Mouse (Mus musculus) lung, postnatal 10 days (tissue): Measurements from ENCODE around the gene Elmo3.

Experiments
- DNase-seq: peaks from one replicate; pipeline ENCODE4 v3.0.0; 2021

The Elmo3 gene

DNA sequence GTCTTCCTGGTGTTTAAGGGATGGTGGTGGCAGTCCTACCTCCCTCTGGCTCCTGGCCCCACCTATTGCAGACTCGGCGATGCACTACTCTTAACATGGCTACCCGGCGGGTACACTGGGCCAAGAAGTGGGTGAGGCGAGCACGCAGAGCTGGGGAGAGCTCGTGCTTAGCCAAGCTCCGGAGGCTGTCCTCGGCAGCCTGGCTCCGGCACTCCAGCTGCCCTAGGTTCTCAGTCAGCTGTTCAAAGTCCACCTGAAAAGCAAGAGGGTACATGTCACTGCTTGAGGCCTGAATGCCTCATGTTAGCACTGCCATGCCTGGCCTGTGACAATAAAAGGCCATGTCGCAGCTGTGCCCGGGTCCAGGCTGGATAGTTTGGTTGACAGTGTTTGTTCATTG lies 24.9 kb downstream of the Elmo3 start:
- DNase-seq = no peak

DNA sequence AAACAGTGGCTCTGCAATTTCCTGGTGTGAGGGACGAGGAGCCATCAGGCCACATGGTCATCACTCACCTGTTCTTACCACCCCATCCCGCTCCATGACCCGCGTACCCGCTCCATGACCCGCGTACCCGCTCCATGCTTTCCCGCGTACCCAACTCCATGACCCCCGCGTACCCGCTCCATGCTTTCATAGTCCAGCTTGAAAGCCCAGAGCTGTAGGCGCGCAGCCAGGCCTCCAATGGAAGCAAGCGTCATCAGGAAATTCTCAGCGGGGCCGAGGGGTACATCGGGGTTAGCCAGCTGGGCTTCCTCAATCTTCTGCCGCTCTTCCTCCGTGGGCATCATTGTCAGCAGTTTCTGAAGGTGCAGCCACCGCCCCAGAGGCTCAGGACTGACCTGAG lies 26.1 kb downstream of the Elmo3 start:
- DNase-seq = no peak

DNA sequence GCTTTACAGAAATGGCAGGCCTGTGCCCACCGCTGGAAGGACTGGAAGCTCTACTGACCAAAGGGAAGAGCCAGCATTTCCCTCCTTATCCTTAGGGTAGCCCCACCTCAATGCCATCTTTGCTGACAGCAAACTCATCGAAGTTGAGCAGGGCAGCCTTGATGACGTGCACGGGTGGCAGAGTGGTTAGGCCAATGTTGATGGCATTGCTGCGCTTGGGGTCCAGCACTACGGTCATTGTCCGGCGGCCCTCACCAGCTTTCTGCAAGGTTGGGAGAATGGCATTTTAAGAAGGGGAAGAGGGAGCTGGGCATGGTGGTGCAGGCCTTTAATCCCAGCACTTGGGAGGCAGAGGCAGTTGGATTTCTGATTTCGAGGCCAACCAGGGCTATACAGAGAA lies 26.5 kb downstream of the Elmo3 start:
- no peak for DNase-seq

DNA sequence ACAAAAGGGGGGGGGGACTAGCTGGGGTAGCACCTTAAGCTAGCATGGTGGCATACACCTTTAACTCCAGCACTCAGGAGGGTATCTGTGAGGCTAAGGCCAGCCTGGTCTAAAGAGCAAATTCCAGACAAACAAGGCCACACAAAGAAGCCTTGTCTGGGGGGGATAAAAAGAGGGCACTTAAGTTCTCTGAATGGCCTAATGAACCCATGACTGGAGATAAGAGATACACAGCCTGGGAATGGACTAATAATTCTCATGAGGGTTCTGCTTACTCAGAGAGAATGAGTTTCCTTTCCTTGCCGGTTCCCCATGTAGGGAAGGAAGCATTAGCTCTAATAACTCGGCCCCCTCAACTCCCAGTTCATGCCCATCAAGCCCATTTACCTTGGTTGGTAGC lies 27.1 kb downstream of the Elmo3 start:
- no peak for DNase-seq

DNA sequence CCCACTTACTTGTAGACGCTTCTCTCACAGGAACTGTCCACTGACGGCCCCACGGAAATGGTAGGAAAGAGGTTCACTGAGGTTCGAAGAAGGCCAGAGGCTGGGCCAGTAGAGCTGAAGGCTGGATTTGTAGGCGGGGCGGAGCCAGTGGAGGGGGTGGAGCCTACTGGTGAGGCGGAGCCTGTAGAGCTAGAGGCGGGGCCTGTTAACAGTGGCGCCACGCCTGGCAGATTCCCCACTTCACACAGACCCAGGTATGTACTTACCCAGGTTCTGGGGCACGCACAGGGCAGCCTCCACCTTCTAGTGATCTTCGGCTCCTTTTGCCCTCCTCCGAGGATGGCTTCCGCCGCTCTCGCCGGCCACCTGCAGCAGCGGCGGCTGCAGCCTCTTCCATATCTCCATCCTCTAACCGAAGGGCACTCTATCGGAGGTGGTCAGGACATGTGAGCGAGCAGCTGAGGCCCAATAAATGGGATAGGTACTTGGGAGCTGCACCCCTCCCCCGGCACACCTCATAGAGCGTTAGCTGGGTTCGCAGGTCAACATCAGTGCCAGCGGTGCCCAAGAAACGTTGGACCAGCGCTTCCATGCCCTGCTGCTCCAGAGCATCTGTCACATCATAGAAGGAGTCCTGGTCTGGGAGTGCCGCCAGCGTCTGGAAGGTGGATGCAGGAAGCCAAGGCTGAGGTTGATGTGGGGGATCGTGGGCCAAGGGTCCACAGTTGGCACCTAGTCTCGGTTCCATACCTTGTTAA lies 31.2 kb downstream of the Elmo3 start:
- peak; percentile 58 for DNase-seq

DNA sequence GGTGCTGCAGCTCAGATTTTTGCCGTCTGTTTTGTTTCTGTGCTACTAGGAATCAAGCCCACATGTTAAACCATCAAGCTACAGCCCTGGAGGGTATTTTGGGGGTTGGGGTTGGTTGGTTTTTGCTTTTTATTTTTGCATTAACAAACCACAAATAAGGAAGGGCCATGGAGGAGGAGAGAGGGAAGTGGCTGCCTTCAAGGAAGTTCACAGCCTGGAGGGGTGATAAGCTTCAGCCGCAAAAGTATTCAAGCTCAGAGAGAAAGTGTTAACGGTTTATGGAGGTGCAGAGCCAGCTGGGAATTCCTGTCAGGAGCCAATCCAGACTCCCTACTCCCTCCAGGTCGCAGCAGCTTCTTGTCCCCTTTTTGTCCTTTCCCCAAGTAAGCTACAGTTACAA lies 33.6 kb downstream of the Elmo3 start:
- DNase-seq = no peak

DNA sequence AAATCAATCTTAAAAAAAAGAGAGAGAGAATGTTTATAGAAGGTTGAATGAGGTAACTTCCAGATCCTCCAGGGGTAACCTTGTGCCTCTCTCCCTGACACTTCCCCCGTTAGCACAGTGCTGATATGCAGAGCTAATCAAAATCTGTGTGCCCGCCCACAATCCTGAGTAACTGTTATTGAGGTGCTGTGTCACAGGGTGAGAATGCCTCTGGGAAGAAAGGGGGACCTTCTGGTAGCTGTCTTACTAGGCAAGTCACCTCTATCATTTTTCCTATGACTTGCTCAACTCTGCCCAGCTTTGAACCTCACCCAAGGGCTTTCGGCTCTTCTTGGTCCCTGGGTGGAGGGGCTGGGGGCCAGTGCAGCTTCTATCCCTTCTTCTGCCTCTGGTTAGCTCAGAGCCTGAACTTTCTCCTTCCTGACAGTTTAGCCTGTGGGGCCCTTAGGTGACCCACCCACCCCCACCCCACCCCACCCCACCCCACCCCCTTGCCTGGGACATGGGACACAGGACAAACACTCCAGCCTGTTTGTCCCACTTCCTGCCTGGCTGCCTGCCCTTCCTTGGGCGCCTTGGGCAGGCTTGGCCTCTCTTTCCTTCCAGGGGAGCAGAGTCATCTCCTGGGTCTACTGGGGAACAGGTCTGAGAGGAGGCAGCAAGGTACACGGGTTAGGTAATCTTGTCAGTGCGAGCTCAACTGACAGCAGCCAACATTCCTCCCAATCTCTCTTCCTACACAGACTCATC lies 34.7 kb downstream of the Elmo3 start:
- peak; percentile 89 for DNase-seq

DNA sequence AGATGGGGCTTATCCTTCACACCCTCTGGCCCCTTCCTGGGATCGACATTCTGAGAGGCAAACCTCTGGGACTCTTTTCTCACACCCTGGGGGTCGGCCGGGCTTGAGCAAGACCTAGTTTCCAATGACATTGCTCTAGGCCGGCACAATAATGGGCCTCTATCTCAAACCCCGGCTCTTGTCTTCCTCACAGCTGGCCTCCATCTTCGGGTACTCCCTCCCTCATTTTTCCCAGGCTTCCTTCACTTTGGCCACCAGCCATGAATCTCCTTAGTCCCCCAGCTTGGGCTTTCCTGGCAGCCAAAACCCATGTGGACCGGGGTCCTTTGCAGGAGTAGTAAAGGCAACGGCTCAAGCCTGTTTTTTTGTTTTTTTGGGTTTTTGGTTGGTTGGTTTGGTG lies 36.0 kb downstream of the Elmo3 start:
- peak; percentile 88 for DNase-seq

DNA sequence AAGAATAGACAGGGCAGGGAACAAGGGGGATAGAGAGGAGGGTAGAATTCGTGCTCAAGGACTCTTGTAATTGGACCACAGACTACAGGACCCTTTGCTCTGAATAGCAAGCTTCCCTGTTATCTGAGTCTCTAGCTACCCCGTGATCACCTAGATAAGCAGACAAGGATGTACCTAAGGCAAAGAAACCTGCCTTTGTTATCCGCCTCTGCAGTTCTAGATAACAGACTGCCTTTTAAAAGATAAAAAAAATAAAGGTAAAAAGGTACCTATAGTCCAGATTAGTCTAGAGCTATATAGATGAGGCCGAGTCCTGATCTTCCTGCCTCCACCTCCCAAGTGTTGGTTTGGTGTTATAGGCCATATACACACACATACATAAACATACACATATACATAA lies 37.4 kb downstream of the Elmo3 start:
- DNase-seq = no peak

DNA sequence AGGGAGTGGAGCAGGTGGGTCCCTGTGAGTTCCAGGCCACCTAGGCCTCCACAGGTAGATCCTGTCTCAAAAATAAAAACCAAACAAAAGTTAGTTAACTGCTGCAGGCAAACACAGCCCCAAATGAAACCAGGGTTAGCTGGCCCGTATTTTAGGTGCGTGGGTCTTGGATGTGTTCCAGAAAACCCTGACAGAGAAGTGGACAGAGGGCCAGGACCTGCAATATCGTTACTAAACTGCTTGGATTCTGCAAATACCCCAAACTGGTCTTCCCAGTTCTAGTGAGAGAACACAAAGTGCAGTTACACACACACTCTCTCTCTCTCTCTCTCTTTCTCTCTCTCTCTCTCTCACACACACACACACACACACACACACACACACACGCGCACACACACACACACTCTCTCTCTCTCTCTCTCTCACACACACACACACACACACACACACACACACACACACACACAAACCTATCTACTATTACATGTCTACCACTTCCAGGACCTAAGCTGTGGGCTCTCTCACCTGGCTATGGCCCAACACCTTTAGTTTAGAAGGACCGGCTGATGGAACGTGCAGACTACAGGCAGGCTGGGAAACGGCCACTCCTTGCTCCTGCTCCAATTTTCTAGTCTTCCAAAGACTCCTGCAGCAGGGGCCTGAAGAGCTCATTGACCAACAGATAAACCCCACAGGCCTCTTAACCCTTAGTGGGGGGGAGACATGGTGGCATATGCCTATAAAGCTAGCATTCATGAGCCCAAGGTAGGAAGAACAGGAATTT lies 38.6 kb downstream of the Elmo3 start:
- no peak for DNase-seq

DNA sequence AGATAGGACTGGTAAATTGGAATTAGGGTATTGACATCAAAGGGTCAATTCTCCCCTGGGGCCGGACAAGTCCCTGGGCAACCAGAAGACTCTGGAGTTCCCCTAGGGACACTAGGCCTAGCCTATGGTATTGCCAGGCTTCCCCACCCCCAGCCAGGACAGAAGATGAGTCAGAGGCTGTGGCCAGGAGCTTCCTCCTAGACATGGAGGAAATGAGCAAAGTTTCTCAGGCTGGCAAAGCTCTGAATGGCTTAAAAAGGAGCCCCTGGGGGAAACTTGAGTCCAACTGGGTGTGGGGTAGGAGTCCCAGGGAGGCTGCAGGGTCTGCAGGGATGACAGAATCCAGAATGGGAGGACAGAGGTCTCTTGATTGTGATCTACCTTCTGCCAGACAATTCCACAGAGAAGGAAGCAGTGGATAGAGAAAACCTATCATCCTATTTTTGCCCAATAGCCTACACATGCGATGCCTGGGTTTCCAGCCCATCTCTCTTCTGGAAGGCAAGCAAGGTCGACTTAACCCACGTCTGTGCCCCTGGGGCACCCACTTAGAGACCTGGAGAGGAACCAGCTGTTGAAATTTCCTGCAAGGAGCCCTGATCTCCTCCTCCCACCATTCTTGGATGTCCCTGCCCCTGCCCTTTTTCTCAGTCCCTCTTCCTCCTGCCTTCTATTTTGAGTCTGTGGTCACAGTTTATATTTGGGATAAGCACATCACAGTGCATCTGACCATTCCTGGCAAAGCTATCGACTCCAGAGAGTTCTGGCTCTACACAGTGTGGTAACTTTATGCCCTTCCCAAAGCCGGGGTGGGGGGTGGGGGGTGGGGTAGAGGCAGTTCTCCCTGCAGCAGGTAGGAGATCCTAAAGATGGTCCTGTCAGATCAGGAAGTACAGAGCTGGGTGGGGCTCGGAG lies 39.9 kb downstream of the Elmo3 start:
- DNase-seq = peak; percentile 76

DNA sequence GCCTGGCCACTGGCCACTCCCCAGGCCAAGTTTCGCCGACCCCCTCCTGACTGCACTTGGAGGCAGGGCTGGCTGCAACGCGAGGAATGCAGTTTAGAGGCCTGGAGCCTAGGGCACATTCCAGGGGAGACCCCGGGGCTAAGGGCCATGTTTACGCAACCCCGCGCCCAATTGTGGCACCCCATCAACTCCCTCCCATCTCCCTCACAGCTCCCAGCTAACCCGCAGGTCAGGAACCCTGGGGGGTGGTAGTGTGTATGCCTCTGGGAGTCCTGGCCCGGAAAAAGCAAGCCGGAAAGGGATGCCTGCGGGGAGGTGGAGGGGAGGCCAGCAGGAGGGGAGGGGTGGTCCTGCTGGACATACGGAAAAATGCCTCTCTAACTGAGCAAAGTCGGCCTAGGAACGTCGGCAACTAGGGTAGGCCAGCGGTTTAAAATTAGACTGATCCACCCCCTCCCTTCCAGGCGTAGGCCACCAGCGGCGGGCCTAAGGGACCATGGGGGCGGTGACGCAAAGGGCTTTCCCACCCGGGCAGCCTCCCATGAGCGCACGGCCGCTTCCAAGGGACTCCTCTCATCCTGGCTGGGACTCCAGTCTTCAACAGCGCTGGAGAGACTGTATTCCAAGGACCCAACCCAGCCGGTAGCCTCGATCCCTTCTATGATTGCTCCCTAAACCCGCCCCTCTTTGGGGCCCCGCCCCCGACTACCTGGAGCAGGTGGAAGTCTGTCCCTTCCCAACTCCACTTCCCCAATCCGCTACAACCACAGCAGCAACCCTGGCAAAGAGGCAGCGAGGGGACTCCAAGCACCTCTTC lies 41.4 kb downstream of the Elmo3 start:
- peak; percentile 90 for DNase-seq

DNA sequence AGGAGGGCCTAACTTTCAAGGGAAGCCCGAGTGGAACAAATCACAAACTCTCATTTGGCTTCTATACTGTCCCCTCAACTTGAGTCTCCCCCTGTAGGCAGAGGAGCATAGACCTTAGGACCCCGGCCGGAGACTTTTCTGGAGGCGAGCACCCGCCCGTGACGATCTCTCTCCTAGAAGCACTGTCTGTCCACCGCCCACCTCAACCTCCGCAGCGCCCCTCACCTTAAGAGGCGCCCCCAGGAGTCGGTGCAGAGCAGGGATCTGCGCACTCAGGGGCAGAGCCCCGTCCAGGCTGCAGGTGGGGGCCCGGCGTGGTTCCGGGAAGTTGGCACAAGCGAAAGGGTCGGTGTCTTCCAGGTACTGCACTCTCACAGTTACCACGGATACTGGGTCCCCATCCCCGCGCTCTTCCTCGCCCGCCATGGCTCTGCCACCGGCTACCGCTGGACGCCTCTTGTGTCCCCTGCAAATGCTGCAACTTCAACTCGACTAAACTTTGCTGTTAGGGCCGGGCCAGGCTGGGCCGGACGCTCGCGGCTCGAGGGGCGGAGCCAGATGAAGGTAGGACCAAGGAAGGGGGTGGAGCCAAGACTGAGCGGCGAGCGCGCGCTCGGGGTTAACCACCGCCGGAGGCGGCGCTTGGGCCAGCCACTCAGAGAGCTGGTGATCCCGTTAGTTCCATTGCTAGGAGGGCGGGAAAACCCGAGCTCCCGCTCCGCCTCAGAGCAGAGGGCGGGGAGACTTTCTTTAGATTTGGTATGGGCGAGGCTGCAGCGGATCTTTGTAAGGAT lies 42.2 kb downstream of the Elmo3 start, which contains the start of gene Fhod1:
TSS of gene Fhod1 (minus strand) at position 526 of the 794 bp plus-strand sequence.
- DNase-seq = peak; percentile 99

DNA sequence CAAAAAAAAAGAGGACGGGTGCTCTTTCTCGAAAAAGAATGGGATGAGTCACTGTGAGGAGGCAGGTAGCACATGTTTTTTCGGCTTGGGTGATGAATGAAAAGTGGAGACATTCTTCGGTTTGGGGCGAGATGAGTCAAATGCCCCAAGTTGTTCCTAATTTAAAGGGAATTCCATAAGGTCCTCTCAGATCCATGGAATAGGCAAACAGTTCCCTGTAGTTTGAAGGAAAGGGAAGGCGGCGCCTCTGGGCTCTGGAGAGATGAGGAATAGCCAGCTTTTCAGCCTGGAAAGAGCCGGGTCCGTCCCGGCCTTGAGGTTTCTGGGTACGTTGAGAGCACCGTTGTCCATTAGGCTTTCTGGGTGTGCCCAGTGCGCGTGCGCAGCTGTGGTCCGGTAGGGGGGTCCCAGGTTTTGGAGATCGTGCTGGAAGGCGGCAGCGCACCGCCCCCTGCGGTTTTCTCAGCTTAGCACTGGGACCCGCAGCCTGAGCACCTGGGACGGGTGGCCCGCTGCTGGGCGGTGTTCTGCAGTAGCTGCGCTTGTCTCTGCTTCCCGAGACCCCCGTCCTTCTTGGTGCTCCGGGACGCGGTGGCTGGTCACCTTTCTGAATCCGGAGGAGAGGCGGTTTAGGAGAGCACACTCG lies 43.2 kb downstream of the Elmo3 start, which contains the start of gene Slc9a5:
TSS of gene Slc9a5 (plus strand) at position 394 of the 646 bp plus-strand sequence.
- peak; percentile 66 for DNase-seq

DNA sequence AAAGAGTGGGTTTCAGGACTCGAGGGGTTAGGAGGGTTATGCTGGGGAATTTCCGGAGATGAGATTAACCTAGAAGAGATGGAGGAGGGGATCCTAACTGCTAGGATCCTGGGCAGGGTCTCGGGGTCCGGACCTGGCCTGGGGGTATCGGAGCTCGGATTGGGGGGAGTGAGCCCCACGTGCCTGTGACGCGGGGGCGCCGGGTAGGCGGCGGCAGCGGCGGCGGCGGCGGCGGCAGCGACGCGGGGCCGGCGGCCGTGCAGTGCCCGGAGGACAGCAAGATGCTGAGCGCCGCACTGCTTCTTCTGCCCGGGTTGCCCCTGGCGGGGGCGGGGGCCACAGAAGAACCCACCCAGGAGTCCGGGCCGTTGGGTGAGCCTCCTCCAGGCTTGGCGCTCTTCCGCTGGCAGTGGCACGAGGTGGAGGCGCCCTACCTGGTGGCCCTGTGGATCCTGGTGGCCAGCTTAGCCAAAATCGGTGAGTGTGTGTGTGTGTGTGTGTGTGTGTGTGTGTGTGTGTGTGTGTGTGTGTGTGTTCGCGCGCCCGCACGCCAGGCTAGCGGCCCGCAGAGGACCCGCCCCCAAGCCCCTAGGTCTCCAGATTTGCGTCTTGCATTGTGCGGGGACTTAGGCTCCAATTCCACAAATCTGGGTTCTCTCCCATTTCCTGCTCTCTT lies 43.8 kb downstream of the Elmo3 start:
- no peak for DNase-seq

DNA sequence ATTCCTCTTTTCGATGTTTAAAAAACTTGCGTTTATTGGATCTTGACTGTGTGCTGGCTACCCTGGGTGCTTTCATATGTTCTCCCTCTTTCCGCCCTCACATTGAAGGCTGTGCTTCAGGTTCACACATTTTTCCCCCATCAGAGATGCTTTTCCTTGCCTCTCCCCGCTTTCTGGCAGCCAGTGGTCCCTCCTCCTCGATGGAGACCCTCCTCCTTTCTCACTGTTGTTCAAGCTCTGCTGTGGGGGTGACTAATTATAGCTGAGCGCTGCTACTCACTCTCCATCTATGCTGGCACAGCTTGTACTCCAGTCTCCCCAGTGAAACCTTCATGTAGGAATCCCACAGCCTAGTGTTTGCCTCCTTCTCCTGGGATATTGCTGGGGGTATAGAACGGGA lies 44.8 kb downstream of the Elmo3 start:
- DNase-seq = no peak

DNA sequence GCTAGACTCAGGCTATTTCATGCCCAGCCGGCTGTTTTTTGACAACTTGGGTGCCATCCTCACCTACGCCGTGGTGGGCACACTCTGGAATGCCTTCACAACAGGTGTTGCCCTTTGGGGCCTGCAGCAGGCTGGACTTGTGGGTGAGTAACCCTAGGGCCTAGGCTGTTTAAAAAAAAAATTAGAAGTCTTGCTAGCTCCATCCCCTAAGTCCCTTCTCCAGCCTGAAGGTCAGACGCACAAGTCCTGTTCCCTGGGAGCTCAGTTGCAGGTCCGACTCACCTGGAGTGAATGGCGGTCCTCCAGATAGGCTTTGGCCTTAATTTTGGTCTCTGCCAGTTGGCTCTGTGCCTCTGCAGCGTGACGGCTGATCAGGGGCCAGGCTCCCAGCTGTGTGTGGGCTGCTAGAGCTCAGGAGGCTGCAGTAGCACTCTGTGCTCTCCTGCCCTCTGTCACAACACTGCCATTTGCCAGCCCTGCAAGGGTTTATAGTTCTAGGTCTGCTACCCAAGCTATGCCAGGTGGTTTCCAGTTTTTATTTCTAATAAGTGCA lies 48.3 kb downstream of the Elmo3 start:
- DNase-seq = no peak

DNA sequence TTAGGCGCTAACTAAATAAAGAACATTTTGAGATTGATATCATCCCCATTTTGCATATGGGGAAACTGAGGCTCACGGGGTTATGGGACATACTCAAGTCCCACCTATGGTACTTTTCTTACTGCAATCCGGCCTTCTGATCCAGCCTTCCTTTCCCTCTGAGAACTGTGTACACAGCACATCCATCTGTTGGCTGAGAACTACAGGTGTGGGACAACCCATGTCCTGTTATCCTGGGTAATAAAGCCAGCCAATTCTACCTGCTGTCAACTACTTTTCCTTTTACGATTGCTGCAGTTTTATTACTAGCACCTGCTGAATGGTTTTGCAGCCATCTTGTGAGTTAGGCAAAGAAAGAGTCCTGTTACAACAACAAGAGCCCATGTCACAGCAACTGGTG lies 49.1 kb downstream of the Elmo3 start:
- no peak for DNase-seq
